Mouse (Mus musculus) left cerebral cortex, postnatal 25 days (tissue): ENCODE measurements around the gene Pofut2. TPM values are rescaled to one million over a fixed set of nuclear protein-coding genes. Genes with fewer than 3 reads are reported as not detected.
A peak's percentile ranks its signal among the peaks of the same experiment; 100 is the strongest.

ENCODE experiments used
- DNase-seq, 2 experiments: peaks; one replicate each; pipeline ENCODE4 v3.0.0; 2022; ENCODE audit warnings: low spot score in 2 of 2, mixed read lengths in 1 of 2
- intact Hi-C: fragments of 180-260 bp; cut with DNase I; formaldehyde crosslinking; loops from one replicate; pipeline ENCODE4 v1.15.1; 2025
- total RNA-seq, 2 experiments: library from RNA; stranded (reverse); gene quantifications; 2 replicates each; pipeline ENCODE4 v1.2.3; 2021

Pofut2 gene
- 10 to 100 TPM; 32.8 to 35.9 TPM for total RNA-seq

- intact Hi-C loops = loop anchor here (5.0 kb wide), 1 partner anchor 422 kb away; no protein-coding TSS in a partner anchor
These were observed at the start of gene Pofut2 for GRCm38 (mm10) chr10:77258704-77259621. Gene Pofut2 (plus strand): TSS chr10:77259218.

GRCm38 (mm10) chr10:77209261-77209660 lies 49.8 kb upstream of the Pofut2 start:
- DNase-seq = no peak
- intact Hi-C loops = loop anchor here (5.0 kb wide), 1 partner anchor 43 kb away; no protein-coding TSS in a partner anchor

More at GRCm38 (mm10) chr10:77258704-77259621, at the start of gene Pofut2:
- DNase-seq = peak; percentile 96

- intact Hi-C loops = no loop called here
These were observed 48.4 kb upstream of the Pofut2 start for GRCm38 (mm10) chr10:77210666-77211065.

GRCm38 (mm10) chr10:77211116-77211570 lies 47.9 kb upstream of the Pofut2 start:
- DNase-seq = peak in 1 of 2 experiments; percentile 68
- intact Hi-C loops = no loop called here

More at GRCm38 (mm10) chr10:77210666-77211065, 48.4 kb upstream of the Pofut2 start:
- DNase-seq = no peak

GRCm38 (mm10) chr10:77212354-77213120 lies 46.5 kb upstream of the Pofut2 start:
- intact Hi-C loops = no loop called here
- no peak for DNase-seq

GRCm38 (mm10) chr10:77213483-77213882 lies 45.5 kb upstream of the Pofut2 start:
- no peak for DNase-seq
- intact Hi-C loops = no loop called here

GRCm38 (mm10) chr10:77214586-77214985 lies 44.4 kb upstream of the Pofut2 start:
- intact Hi-C loops = no loop called here
- DNase-seq = peak in 1 of 2 experiments; percentile 46

GRCm38 (mm10) chr10:77215641-77216040 lies 43.4 kb upstream of the Pofut2 start:
- DNase-seq = no peak
- intact Hi-C loops = no loop called here

- intact Hi-C loops = no loop called here
- DNase-seq = no peak
These were observed 42.7 kb upstream of the Pofut2 start for GRCm38 (mm10) chr10:77216313-77216712.

GRCm38 (mm10) chr10:77217155-77217731 lies 41.8 kb upstream of the Pofut2 start:
- DNase-seq = no peak
- intact Hi-C loops = no loop called here

GRCm38 (mm10) chr10:77218059-77218458 lies 41.0 kb upstream of the Pofut2 start:
- no peak for DNase-seq
- intact Hi-C loops = no loop called here

- no peak for DNase-seq
- intact Hi-C loops = no loop called here
These were observed 39.5 kb upstream of the Pofut2 start for GRCm38 (mm10) chr10:77219411-77220025.

GRCm38 (mm10) chr10:77221108-77221507 lies 37.9 kb upstream of the Pofut2 start:
- intact Hi-C loops = no loop called here
- DNase-seq = no peak

GRCm38 (mm10) chr10:77222963-77223552 lies 36.0 kb upstream of the Pofut2 start:
- intact Hi-C loops = no loop called here
- no peak for DNase-seq

- intact Hi-C loops = no loop called here
- DNase-seq = no peak
These were observed 34.6 kb upstream of the Pofut2 start for GRCm38 (mm10) chr10:77224390-77224789.

- intact Hi-C loops = no loop called here
These were observed 33.6 kb upstream of the Pofut2 start for GRCm38 (mm10) chr10:77225414-77225813.

GRCm38 (mm10) chr10:77225995-77226688 lies 32.9 kb upstream of the Pofut2 start:
- no peak for DNase-seq
- intact Hi-C loops = no loop called here

More at GRCm38 (mm10) chr10:77225414-77225813, 33.6 kb upstream of the Pofut2 start:
- no peak for DNase-seq

- no peak for DNase-seq
- intact Hi-C loops = no loop called here
These were observed 32.2 kb upstream of the Pofut2 start for GRCm38 (mm10) chr10:77226691-77227367.
